Mouse (Mus musculus): Measurements from ENCODE around the gene Ep300. TPM values are rescaled to one million over a fixed set of nuclear protein-coding genes. Genes with fewer than 3 reads are reported as not detected.

Ep300 gene
- total RNA-seq (2023) = 100 to 1,000 TPM; 152 to 163 TPM

GRCm38 (mm10) chr15:81584913-81585745 is at the start of gene Ep300:
TSS of gene Ep300 (plus strand) at chr15:81585351.

GRCm38 (mm10) chr15:81663697-81664561 is 78.8 kb downstream of the Ep300 start, which contains the start of gene L3mbtl2:
TSS of gene L3mbtl2 (plus strand) at chr15:81663889.

GRCm38 (mm10) chr15:81697175-81697574 is 112.0 kb downstream of the Ep300 start, which contains the start of gene Chadl:
TSS of gene Chadl (minus strand) at chr15:81697287.

Other genes starting within 250 kb of the Ep300 start
- gene Slc25a17, start 224.5 kb upstream of the Ep300 start, total RNA-seq (2023) = 10 to 100 TPM; 35.5 to 40.9 TPM
- 100 to 1,000 TPM in 1 of 2 experiments, 10 to 100 TPM in 1; 96.8 to 110 TPM for gene St13, start 185.3 kb upstream of the Ep300 start, total RNA-seq (2023)
- 10 to 100 TPM; 15.0 to 17.9 TPM for gene Xpnpep3, start 185.2 kb upstream of the Ep300 start, total RNA-seq (2023)
- not detected for gene Dnajb7, start 177.1 kb upstream of the Ep300 start, total RNA-seq (2023)
- gene Rbx1, start 119.1 kb upstream of the Ep300 start, total RNA-seq (2023) = 10 to 100 TPM; 75.1 to 97.7 TPM
- gene L3mbtl2, start 78.5 kb downstream of the Ep300 start, total RNA-seq (2023) = 10 to 100 TPM; 48.9 to 51.0 TPM
- gene Chadl, start 111.9 kb downstream of the Ep300 start, total RNA-seq (2023) = under 1 TPM; 0.61 to 0.83 TPM
- gene Zc3h7b, start 159.7 kb downstream of the Ep300 start, total RNA-seq (2023) = 10 to 100 TPM; 23.9 to 25.4 TPM
- gene Rangap1, start 160.2 kb downstream of the Ep300 start, total RNA-seq (2023) = 100 to 1,000 TPM in 1 of 2 experiments, 10 to 100 TPM in 1; 86.2 to 102 TPM
- 10 to 100 TPM; 23.9 to 30.2 TPM for gene Tef, start 217.1 kb downstream of the Ep300 start, total RNA-seq (2023)

Data from T-cell, adult 66 days (primary cell).